Mouse (Mus musculus): ENCODE measurements around the gene Nell1.

Nell1 gene

GRCm38 (mm10) chr7:50338226-50338625 is 363.6 kb downstream of the Nell1 start:
- DNase-seq = no peak

GRCm38 (mm10) chr7:50338757-50339156 is 364.1 kb downstream of the Nell1 start:
- no peak for DNase-seq

GRCm38 (mm10) chr7:50351564-50351963 is 376.9 kb downstream of the Nell1 start:
- no peak for DNase-seq

GRCm38 (mm10) chr7:50357213-50357612 is 382.5 kb downstream of the Nell1 start:
- no peak for DNase-seq

GRCm38 (mm10) chr7:50362039-50362438 is 387.4 kb downstream of the Nell1 start:
- DNase-seq = no peak

GRCm38 (mm10) chr7:50374876-50375275 is 400.2 kb downstream of the Nell1 start:
- no peak for DNase-seq

GRCm38 (mm10) chr7:50410421-50410820 is 435.8 kb downstream of the Nell1 start:
- no peak for DNase-seq

GRCm38 (mm10) chr7:50419976-50420375 is 445.3 kb downstream of the Nell1 start:
- DNase-seq = no peak

- DNase-seq = no peak
These were observed 447.9 kb downstream of the Nell1 start for GRCm38 (mm10) chr7:50422422-50423195.

GRCm38 (mm10) chr7:50429725-50430124 is 455.1 kb downstream of the Nell1 start:
- no peak for DNase-seq

- no peak for DNase-seq
These were observed 466.6 kb downstream of the Nell1 start for GRCm38 (mm10) chr7:50441237-50441636.

- DNase-seq = no peak
These were observed 472.7 kb downstream of the Nell1 start for GRCm38 (mm10) chr7:50447316-50447715.

- no peak for DNase-seq
These were observed 493.1 kb downstream of the Nell1 start for GRCm38 (mm10) chr7:50467742-50468141.

GRCm38 (mm10) chr7:50470555-50470954 is 495.9 kb downstream of the Nell1 start:
- no peak for DNase-seq

- DNase-seq = no peak
These were observed 507.3 kb downstream of the Nell1 start for GRCm38 (mm10) chr7:50482011-50482410.

GRCm38 (mm10) chr7:50485304-50485703 is 510.6 kb downstream of the Nell1 start:
- DNase-seq = peak; percentile 3 to 58

GRCm38 (mm10) chr7:50486884-50487420 is 512.3 kb downstream of the Nell1 start:
- DNase-seq = no peak

GRCm38 (mm10) chr7:50501562-50501961 is 526.9 kb downstream of the Nell1 start:
- DNase-seq = no peak

GRCm38 (mm10) chr7:50507047-50507446 is 532.4 kb downstream of the Nell1 start:
- DNase-seq = no peak

- DNase-seq = no peak
These were observed 540.2 kb downstream of the Nell1 start for GRCm38 (mm10) chr7:50514830-50515229.

GRCm38 (mm10) chr7:50516681-50517080 is 542.0 kb downstream of the Nell1 start:
- DNase-seq = no peak

- no peak for DNase-seq
These were observed 568.7 kb downstream of the Nell1 start for GRCm38 (mm10) chr7:50543373-50543772.

GRCm38 (mm10) chr7:50549572-50549971 is 574.9 kb downstream of the Nell1 start:
- DNase-seq = no peak

- no peak for DNase-seq
These were observed 576.8 kb downstream of the Nell1 start for GRCm38 (mm10) chr7:50551426-50551825.

- no peak for DNase-seq
These were observed 588.0 kb downstream of the Nell1 start for GRCm38 (mm10) chr7:50562708-50563107.

Measured in kidney, postnatal 36 days (tissue).